Mouse (Mus musculus): ENCODE results near the gene Dll3.

GRCm38 (mm10) chr7:28344637-28345036 lies 42.6 kb upstream of the Dll3 start:
- peak; percentile 38; the same call in 1 of the 2 replicates for TF ChIP-seq CTCF (IDR thresholded peaks at IDR 0.05; ENCODE audit: extremely low read depth, insufficient read length, insufficient replicate concordance, low read depth, low read length)
- no peak for TF ChIP-seq POLR2A (IDR thresholded peaks at IDR 0.05; ENCODE audit: low read depth, low read length)
